Mouse (Mus musculus) adrenal gland, postnatal 25 days (tissue): Measurements from ENCODE around the gene Lcmt1. TPM values are rescaled to one million over a fixed set of nuclear protein-coding genes. Genes with fewer than 3 reads are reported as not detected.

Experiments
- DNase-seq: peaks from one replicate; pipeline ENCODE4 v3.0.0; 2021; ENCODE audit warnings: mixed read lengths
- total RNA-seq: library from RNA; stranded (reverse); gene quantifications from 2 replicates; pipeline ENCODE4 v1.2.3, GENCODE M21; 2021

Gene Lcmt1
- total RNA-seq, 1 experiment from 2014 or later: 34.2 TPM

DNA sequence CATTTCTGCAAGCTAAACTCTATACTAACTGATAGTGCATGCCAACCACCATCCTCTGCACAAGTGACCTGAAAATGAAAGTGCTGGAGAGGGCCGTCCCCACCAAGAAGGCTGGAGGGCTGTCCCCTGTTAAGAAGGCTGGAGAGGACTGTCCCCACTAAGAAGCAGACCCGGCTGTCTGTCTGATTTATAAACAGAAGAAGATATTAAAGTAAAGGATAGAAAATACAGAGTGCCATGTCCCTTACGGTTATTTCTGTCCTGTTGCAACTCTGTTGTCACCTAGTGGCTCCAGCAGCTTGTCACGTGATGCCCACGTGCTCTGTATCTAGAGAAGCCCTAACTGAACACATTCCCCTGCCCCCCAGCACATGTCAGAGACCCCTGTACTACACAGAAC is 9.4 kb upstream of the Lcmt1 start:
- DNase-seq: no peak

GRCm38 (mm10) chr7:123361229-123361980 is 8.2 kb upstream of the Lcmt1 start:
- no peak for DNase-seq

- no peak for DNase-seq
These were observed 6.8 kb upstream of the Lcmt1 start for GRCm38 (mm10) chr7:123362806-123363205.

- no peak for DNase-seq
These were observed 5.6 kb upstream of the Lcmt1 start for GRCm38 (mm10) chr7:123363971-123364370.

DNA sequence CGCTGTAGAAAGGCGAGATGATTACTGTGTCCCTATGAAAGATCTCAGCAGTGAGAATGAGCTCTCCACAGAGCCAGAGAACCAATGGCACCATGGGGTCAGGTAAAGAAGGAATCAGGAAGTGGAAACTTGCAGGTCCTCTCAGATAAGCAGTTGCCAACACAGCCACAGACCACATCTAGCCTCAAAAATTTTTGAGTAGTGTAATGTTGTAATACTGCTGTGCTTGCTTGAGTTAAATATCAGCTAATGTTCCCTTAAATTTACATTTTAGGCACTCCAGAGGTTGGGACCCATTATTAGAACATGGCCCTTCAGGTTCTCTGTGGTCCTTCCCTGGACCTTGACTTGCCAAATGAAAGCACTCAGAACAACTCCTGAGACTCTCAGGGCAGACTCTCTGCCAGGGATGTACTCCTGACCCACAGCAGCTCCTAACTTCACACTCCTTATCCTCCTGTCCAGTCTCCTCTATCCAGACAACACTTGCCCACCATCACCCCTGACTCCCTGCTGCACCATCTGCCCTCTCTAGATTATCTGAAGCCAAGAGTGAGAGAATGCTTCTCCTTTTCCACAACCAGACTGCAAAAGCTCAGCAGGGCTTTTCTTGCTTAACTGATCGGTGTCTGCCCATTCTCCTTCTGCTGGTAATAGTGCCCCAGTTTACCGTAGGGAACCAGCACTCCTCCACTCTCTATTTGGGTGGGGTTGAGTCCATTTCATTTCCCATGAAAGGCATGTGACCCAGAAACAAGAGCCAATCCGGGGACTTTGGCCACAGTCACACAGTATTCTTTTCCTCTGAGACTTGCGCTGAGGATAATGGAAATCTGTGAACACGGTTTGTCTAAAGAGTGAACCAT is 3.5 kb upstream of the Lcmt1 start:
- DNase-seq: no peak

DNA sequence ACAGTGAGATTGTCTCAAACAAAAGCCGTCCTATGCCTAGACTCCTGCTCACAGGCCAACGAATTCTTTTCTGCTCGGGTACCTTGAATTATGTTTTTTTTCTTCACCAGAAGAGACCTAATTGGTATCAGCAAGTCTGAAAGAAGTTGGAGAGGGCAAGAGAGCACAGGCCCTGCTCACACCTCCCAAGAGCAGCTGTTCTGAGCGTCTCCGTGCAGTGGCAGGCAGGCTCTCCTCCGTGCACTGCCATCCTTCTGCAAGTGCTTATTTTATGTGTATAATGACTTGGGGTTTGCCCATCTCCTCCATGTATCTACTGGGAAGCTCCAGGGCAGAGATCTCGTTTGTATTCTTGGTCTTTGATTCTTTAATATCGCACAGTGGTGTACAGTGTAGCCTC is 2.8 kb upstream of the Lcmt1 start:
- no peak for DNase-seq

GRCm38 (mm10) chr7:123367218-123368150 is 2.1 kb upstream of the Lcmt1 start:
- no peak for DNase-seq

GRCm38 (mm10) chr7:123368187-123368586 is 1.4 kb upstream of the Lcmt1 start:
- DNase-seq: no peak

DNA sequence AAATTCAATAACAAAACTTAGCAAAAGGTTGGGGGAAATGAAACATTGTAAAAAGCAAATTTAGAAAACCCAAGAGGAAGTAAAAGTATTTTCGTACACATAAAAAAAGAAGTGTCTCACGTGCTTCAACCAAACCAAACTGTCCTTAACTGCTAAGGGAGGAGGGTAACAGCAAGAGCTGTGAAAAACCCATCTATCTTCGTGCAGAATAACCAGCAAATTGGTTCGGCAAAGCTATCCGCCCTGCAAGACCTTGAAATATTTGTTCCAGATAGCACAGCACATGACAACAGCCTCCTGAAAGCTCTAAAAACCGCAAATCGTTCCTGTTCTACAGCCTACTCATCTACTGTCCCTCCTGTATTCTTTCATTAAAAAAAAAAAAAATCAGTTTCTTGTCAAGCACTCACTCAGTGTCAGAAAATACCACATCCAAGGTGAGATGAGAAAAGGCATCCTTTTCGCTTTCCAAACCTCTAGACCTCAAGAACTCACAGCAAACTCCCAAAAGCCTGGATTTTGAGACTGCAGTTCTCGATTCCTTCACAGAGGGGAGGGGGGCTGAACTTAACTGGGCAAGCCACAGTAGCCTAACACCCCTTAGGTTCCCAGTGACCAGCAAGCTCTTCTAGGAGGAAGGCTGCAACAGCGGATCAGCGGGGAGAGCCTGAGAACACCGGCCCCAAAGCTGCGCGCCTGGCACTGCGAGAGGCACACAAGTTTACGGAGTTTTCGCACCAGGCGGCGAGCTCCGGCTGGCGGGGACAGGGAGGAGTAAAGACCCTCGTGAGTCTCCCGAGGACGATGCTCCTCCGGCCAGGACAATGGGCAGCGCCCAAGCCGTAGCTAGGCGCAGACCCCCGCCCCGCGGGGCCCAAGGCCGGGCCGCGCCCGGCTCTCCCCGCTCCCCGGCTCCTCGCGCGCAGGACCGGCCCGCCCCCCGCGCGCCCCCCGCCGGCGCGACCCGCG is 522 bp upstream of the Lcmt1 start:
- peak; percentile 56 for DNase-seq

GRCm38 (mm10) chr7:123370700-123371099 is 1.1 kb downstream of the Lcmt1 start:
- DNase-seq: no peak

- DNase-seq: peak; percentile 29
These were observed 1.9 kb downstream of the Lcmt1 start for GRCm38 (mm10) chr7:123371501-123371900.

GRCm38 (mm10) chr7:123377443-123378400 is 8.1 kb downstream of the Lcmt1 start:
- peak; percentile 93 for DNase-seq

DNA sequence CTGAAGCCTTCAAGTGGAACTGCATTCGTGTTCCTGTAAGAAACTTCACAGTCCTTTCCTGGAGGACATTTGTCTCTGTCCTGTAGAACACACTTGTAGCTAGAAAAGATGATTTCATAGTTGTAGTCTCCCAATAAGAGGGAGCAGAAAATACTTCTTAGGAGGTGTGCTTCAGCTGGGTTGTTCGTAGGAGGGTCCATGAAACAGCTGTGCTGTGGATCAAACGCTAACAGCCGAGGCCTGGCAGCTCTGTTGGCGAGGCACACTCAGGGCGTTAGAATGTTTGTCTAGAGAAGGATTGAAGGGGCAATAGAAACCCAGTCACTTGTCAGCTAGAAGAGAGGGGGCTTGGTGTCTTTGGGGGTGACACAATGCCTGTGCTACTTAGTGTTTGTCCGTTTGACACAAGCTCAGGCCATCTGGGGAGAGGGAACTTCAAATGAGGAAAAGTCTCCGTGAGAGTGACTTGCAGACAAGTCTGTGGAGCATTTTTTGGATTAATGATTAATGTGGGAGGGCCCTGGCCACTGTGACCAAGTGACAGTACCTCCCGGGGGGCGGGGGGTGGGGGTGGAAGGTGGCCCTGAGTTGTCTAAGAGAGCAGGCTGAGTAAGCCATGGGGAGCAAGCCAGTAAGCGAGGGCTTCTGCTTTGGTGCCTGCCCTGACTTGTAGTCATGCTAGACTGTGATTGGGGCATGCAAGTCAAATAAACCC is 16.3 kb downstream of the Lcmt1 start:
- DNase-seq: no peak

DNA sequence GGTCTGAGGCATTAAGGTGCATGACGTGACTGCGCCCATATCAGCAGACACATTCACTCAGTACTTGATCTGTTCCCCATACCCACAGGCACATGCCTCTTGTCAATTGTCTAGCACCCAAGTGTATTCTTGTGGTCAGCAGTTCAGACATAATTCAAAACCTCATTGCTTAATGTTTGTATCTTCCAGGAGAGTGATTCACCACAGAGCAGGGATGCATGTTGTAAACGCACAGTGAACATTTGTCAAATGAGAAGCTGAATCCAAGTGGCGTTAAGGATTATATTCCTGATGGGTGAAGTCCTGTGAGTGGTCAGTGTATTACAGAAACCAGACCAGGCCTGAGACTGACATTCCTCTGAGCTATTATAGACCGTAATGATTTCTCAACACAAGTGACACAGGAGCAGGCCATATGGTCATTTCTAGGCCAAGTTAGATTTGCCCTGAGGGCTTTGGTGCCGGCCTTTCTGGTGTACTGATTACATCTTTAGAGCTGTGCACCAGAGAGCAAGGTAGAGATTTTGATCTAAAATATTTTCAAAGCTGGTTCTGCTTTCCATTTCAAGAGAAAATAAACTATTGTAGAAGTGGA is 20.2 kb downstream of the Lcmt1 start:
- DNase-seq: no peak

- no peak for DNase-seq
These were observed 24.7 kb downstream of the Lcmt1 start for GRCm38 (mm10) chr7:123394271-123394670.

DNA sequence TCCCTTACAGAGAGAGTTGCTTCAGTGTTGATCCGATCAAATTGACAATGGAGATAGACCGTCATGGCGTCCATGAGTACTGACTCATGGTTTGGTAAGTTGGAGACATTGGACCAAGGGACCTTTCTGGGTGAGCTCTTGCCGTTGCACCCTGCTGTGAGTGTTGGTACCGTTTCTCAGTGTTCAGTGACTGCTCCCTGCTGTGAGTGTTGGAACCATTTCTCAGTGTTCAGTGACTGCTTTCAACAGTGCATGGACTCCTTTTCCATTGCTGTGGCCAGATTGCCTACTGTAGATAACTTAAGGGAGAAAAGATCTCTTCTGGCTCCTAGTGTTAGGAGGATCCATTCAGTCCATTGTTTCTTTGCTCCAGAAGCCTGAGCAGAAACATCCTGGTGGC is 27.3 kb downstream of the Lcmt1 start:
- DNase-seq: no peak

DNA sequence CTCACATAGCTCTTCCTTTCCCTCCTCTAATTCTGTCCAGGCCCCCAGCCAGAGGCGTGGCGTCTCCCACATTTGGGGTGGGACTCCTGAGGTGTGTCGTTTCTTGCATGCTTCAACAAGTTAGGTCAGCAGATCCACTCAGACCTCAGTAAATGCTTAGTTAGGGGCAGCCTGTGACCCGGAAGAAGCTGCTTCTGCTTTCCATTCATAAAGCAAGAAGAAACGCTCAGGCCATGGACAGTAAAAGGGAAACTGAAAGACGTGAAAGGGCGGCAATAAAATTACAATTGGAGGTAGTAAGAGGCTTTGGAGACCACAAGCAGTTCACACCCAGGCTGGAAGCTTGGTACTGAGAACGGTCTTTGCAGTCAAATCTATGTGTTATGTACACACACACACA is 27.8 kb downstream of the Lcmt1 start:
- no peak for DNase-seq

GRCm38 (mm10) chr7:123397931-123398330 is 28.3 kb downstream of the Lcmt1 start:
- no peak for DNase-seq

DNA sequence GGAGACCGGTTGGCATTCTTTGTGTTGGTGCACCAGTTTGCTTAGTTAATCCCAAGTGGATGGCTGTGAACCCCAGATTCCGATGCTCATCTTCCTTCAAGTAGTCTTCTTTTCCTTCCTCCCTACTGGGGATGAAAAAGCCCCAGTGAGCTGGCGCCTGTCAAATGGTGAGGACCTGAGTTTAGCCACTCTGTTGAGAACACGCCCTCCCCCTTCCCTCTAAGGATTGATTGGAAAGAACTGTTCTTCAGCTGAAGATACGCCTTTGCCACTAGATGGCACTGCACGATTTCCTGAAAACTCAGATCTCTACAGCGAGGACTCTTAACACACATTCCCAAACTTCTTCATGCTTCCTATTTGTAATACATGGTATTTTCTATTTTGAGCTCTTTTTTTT is 29.2 kb downstream of the Lcmt1 start:
- peak; percentile 36 for DNase-seq
